Mouse (Mus musculus): ENCODE measurements around the gene Ndufaf8.

DNA sequence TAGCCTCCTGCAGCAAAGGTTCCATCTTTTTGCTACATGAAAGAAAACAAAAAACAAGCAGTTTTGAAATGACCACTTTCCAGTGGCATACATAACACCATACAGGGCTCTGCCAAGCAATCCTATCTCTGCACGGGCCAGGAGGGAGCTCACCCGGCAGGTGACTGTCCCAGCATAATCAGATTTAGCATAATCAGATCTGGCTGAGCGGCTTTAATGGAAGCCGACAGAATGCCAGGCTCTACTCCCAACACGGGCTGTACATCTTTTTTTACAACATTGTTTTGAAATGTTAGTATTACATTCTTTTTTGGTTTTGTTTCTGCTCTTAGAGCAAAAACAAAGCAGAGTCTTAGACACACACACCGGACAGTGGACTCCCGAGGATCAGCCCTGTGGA, 30.6 kb downstream of the Ndufaf8 start:
- TF ChIP-seq TAL1 (IDR thresholded peaks at IDR 0.05; ENCODE audit: low read length) (no peak), GATA1 (IDR thresholded peaks at IDR 0.05; ENCODE audit: low read length) (no peak)
